In genomic region chr6:101593782-101594641, GRCm38 (mm10) we compare ENCODE assay signal across 8 mouse cellular contexts.
A peak's percentile ranks its signal among the peaks of the same experiment; 100 is the strongest.
DNase-seq lines count a peak whose midpoint lies in the region; ATAC-seq and TF ChIP-seq lines count a peak whose summit lies in the region.

No protein-coding gene starts in this region.

- H3K4me1 ChIP-seq in limb, embryonic 13.5 days: no peaks in the 10 kb centered on the region
- H3K4me1 ChIP-seq in limb, embryonic 10.5 days: no peaks in the 10 kb centered on the region
- H3K4me1 ChIP-seq in limb, embryonic 14.5 days (ENCODE audit: control insufficient read depth, insufficient read depth, low read length): no peaks in the 10 kb centered on the region
- H3K4me1 ChIP-seq in neural tube, embryonic 15.5 days: no peaks in the 10 kb centered on the region

- no peak overlapping the region for H3K4me3 ChIP-seq in limb, embryonic 13.5 days
- H3K4me3 ChIP-seq in limb, embryonic 10.5 days: no peak overlapping the region
- H3K4me3 ChIP-seq in gastrocnemius, adult 2 months: no peak overlapping the region
- H3K4me3 ChIP-seq in limb, embryonic 14.5 days (replicated peaks; ENCODE audit: low read length): no peak overlapping the region
- H3K4me3 ChIP-seq in neural tube, embryonic 15.5 days (replicated peaks): no peak overlapping the region

- no peaks in the 10 kb centered on the region for H3K36me3 ChIP-seq in limb, embryonic 13.5 days
- H3K36me3 ChIP-seq in limb, embryonic 10.5 days: no peaks in the 10 kb centered on the region
- H3K36me3 ChIP-seq in limb, embryonic 14.5 days (ENCODE audit: control insufficient read depth, insufficient read depth, low read length): no peaks in the 10 kb centered on the region
- no peaks in the 10 kb centered on the region for H3K36me3 ChIP-seq in neural tube, embryonic 15.5 days

- no peaks in the 10 kb centered on the region for H3K9me3 ChIP-seq in limb, embryonic 13.5 days
- no peaks in the 10 kb centered on the region for H3K9me3 ChIP-seq in limb, embryonic 10.5 days (replicated peaks)
- no peaks in the 10 kb centered on the region for H3K9me3 ChIP-seq in limb, embryonic 14.5 days (ENCODE audit: control insufficient read depth, low read length)
- no peaks in the 10 kb centered on the region for H3K9me3 ChIP-seq in neural tube, embryonic 15.5 days (replicated peaks)

- H3K27ac ChIP-seq in limb, embryonic 13.5 days: no peak overlapping the region
- no peak overlapping the region for H3K27ac ChIP-seq in limb, embryonic 10.5 days
- H3K27ac ChIP-seq in gastrocnemius, adult 2 months: no peak overlapping the region
- no peak overlapping the region for H3K27ac ChIP-seq in limb, embryonic 14.5 days (replicated peaks; ENCODE audit: low read depth, low read length)
- H3K27ac ChIP-seq in neural tube, embryonic 15.5 days (replicated peaks): no peak overlapping the region

- peak; percentile 24 for DNase-seq in gastrocnemius, adult 18-20 months (ENCODE audit: low spot score)
- DNase-seq in gastrocnemius, adult 8-10 months (ENCODE audit: low spot score in 2 of 2): no peak
- DNase-seq in limb, embryonic 10.5 days (ENCODE audit: low spot score): no peak
- DNase-seq in gastrocnemius, adult 2 months: peak; percentile 35
- peak; percentile 80 for DNase-seq in limb, embryonic 14.5 days (ENCODE audit: low spot score)

- no peak overlapping the region for H3K4me2 ChIP-seq in limb, embryonic 13.5 days (replicated peaks)
- no peak overlapping the region for H3K4me2 ChIP-seq in limb, embryonic 14.5 days (replicated peaks; ENCODE audit: low read depth, low read length, severe bottlenecking)
- no peak overlapping the region for H3K4me2 ChIP-seq in neural tube, embryonic 15.5 days

- no peak for TF ChIP-seq POLR2A in limb, embryonic 14.5 days (IDR thresholded peaks at IDR 0.05; ENCODE audit: borderline replicate concordance, extremely low read depth, insufficient read depth, insufficient read length)

- WGBS in limb, embryonic 13.5 days: 50% methylated on average over 12 of the region's 12 CpGs
- WGBS in limb, embryonic 10.5 days: 72% methylated on average over 12 of the region's 12 CpGs
- 47% methylated on average over 12 of the region's 12 CpGs for WGBS in limb, embryonic 14.5 days
- 49% methylated on average over 12 of the region's 12 CpGs for WGBS in neural tube, embryonic 15.5 days

- no peak for TF ChIP-seq CTCF in gastrocnemius, adult 2 months (IDR thresholded peaks at IDR 0.05)

- H3K9ac ChIP-seq in limb, embryonic 13.5 days: no peak overlapping the region
- no peak overlapping the region for H3K9ac ChIP-seq in limb, embryonic 14.5 days (ENCODE audit: low read depth, low read length, severe bottlenecking)
- no peak overlapping the region for H3K9ac ChIP-seq in neural tube, embryonic 15.5 days (replicated peaks)

- ATAC-seq in limb, embryonic 13.5 days (ENCODE audit: low FRiP score, low read depth): peak; percentile 54; the same call in 1 of the 2 replicates
- peak; percentile 34; the same call in 1 of the 2 replicates for ATAC-seq in limb, embryonic 14.5 days (ENCODE audit: low FRiP score, low read depth)
- no peak for ATAC-seq in inflammation-experienced regulatory T-cells, adult 6 months
- no peak; the same call in 1 of the 2 replicates for ATAC-seq in neural tube, embryonic 15.5 days (ENCODE audit: low FRiP score)

- no peaks in the 10 kb centered on the region for H3K27me3 ChIP-seq in limb, embryonic 13.5 days
- H3K27me3 ChIP-seq in limb, embryonic 10.5 days (ENCODE audit: low read depth, poor library complexity, severe bottlenecking): no peaks in the 10 kb centered on the region
- no peaks in the 10 kb centered on the region for H3K27me3 ChIP-seq in limb, embryonic 14.5 days (ENCODE audit: control insufficient read depth, insufficient read depth, low read length)
- H3K27me3 ChIP-seq in neural tube, embryonic 15.5 days (replicated peaks): no peaks in the 10 kb centered on the region

- intact Hi-C loops in gastrocnemius, adult 2 months (cut with DNase I): no loop called here

Comparison
In these comparisons a context has a peak if more than half of its experiments do, and no peak if none do; other contexts are left out.
1. DNase-seq: peak in gastrocnemius, adult 18-20 months (single experiment), gastrocnemius, adult 2 months (single experiment) and limb, embryonic 14.5 days (single experiment); none in gastrocnemius, adult 8-10 months (0 of 2) and limb, embryonic 10.5 days (single experiment).
2. ATAC-seq: peak in limb, embryonic 13.5 days (single experiment) and limb, embryonic 14.5 days (single experiment); none in inflammation-experienced regulatory T-cells, adult 6 months (single experiment) and neural tube, embryonic 15.5 days (single experiment).